Mouse (Mus musculus) neutrophil, adult 5-6 weeks (primary cell): ENCODE data around the gene Fam186b. TPM values are rescaled to one million over a fixed set of nuclear protein-coding genes. Genes with fewer than 3 reads are reported as not detected.

ENCODE experiments used
- ATAC-seq: fragments of 151-379, 151-347 bp; 2 replicates; pipeline ENCODE4 v1.8.0; 2017; ENCODE audit warnings: mild to moderate bottlenecking, moderate TSS enrichment; ENCODE audit not compliant: insufficient number of reproducible peaks, poor library complexity, low FRiP score, severe bottlenecking; ENCODE audit errors: extremely low read depth
- total RNA-seq: library from RNA; stranded (forward); fragments of 200-1000 nt; gene quantifications from 2 replicates; pipeline ENCODE4 v1.2.3, GENCODE M21; 2017

Gene Fam186b
- total RNA-seq, 1 experiment from 2014 or later: not detected

GRCm38 (mm10) chr15:99241249-99241648, 54.4 kb downstream of the Fam186b start:
- ATAC-seq: no peak

GRCm38 (mm10) chr15:99240129-99240528, 55.6 kb downstream of the Fam186b start:
- ATAC-seq: no peak

GRCm38 (mm10) chr15:99238006-99238405, 57.7 kb downstream of the Fam186b start:
- ATAC-seq: no peak

- no peak for ATAC-seq
These were observed 61.2 kb downstream of the Fam186b start for GRCm38 (mm10) chr15:99234326-99235010.

- ATAC-seq: no peak
These were observed 62.0 kb downstream of the Fam186b start for GRCm38 (mm10) chr15:99233719-99234118.

- ATAC-seq: no peak
These were observed 63.7 kb downstream of the Fam186b start for GRCm38 (mm10) chr15:99231998-99232397.

GRCm38 (mm10) chr15:99226090-99226489, 69.6 kb downstream of the Fam186b start:
- ATAC-seq: no peak

GRCm38 (mm10) chr15:99225081-99225810, 70.4 kb downstream of the Fam186b start:
- ATAC-seq: no peak

GRCm38 (mm10) chr15:99224208-99224911, 71.3 kb downstream of the Fam186b start, which contains the start of gene Kcnh3:
Gene Kcnh3 (plus strand): TSS chr15:99224861.
- no peak for ATAC-seq

- ATAC-seq: no peak
These were observed 72.0 kb downstream of the Fam186b start for GRCm38 (mm10) chr15:99223585-99224207.

- no peak for ATAC-seq
These were observed 72.7 kb downstream of the Fam186b start for GRCm38 (mm10) chr15:99222794-99223584.

- ATAC-seq: no peak
These were observed 74.3 kb downstream of the Fam186b start for GRCm38 (mm10) chr15:99221315-99221952.

Other genes starting within 250 kb of the Fam186b start
- not detected in 2 replicates for gene Prph, start 240.7 kb downstream of the Fam186b start, total RNA-seq
- gene Troap, start 221.3 kb downstream of the Fam186b start, total RNA-seq: 0.23 TPM in 1 of 2 replicates, not detected in the other
- not detected in 2 replicates for gene C1ql4, start 208.1 kb downstream of the Fam186b start, total RNA-seq
- gene Dnajc22, start 202.7 kb downstream of the Fam186b start, total RNA-seq: not detected in 2 replicates
- not detected in 2 replicates for gene Spats2, start 170.0 kb downstream of the Fam186b start, total RNA-seq
- 0.12 TPM in 1 of 2 replicates, not detected in the other for gene Kcnh3, start 71.0 kb downstream of the Fam186b start, total RNA-seq
- 37.9 and 43.1 TPM in 2 replicates for gene Mcrs1, start 43.9 kb downstream of the Fam186b start, total RNA-seq
- 6.1 and 13.2 TPM in 2 replicates for gene Prpf40b, start 801 bp downstream of the Fam186b start, total RNA-seq
- gene Fmnl3, start 74.6 kb upstream of the Fam186b start, total RNA-seq: 32.8 and 34.3 TPM in 2 replicates
- 314 and 339 TPM in 2 replicates for gene Tmbim6, start 97.0 kb upstream of the Fam186b start, total RNA-seq
- gene Nckap5l, start 161.9 kb upstream of the Fam186b start, total RNA-seq: 1.7 and 2.0 TPM in 2 replicates
- 9.1 and 11.3 TPM in 2 replicates for gene Bcdin3d, start 178.8 kb upstream of the Fam186b start, total RNA-seq
- not detected in 2 replicates for gene Faim2, start 232.3 kb upstream of the Fam186b start, total RNA-seq